Mouse (Mus musculus) CD4-positive naive resting alpha-beta T cell, adult 76 days (primary cell): ENCODE data around the gene Olfr873. TPM values are rescaled to one million over a fixed set of nuclear protein-coding genes. Genes with fewer than 3 reads are reported as not detected.

Experiments used
- total RNA-seq: library from RNA; stranded (reverse); gene quantifications from one replicate; pipeline ENCODE4 v1.2.4, GENCODE M21; 2023

The Olfr873 gene
- total RNA-seq, result not detected

GRCm38 (mm10) chr9:20298232-20298631 lies at the start of gene Olfr873:
TSS of gene Olfr873 (plus strand) at chr9:20298532.

GRCm38 (mm10) chr9:20282051-20282450 lies 16.3 kb upstream of the Olfr873 start, which contains the start of gene Olfr39:
TSS of gene Olfr39 (plus strand) at chr9:20282351.

DNA sequence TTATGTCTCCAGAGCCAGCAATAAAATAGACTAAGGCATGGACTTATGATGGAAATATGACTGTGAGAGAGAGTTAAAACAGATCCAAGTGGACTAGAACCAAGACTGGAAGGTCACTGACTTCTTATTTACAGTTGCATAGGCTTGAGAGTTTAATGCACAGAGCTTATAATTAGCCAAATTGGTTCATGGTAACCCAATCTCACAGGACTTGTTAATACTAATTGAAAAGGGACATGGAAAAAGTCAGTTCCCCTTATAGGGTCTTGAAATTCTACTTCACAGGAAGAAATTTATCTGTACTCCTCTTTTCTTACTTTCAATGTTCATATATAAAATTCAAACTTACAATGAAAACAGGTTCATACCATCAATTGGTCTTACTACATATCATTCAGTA lies 37.7 kb downstream of the Olfr873 start, which contains the start of gene Olfr18:
TSS of gene Olfr18 (minus strand) at position 101 of the 400 bp plus-strand sequence.

Other genes starting within 250 kb of the Olfr873 start
- not detected for gene Olfr867, start 241.0 kb upstream of the Olfr873 start, total RNA-seq
- not detected for gene Olfr868, start 199.9 kb upstream of the Olfr873 start, total RNA-seq
- not detected for gene Olfr869, start 169.5 kb upstream of the Olfr873 start, total RNA-seq
- gene Olfr870, start 124.5 kb upstream of the Olfr873 start, total RNA-seq, result not detected
- not detected for gene Olfr871, start 86.3 kb upstream of the Olfr873 start, total RNA-seq
- gene Olfr872, start 61.4 kb upstream of the Olfr873 start, total RNA-seq, result not detected
- not detected for gene Olfr39, start 16.2 kb upstream of the Olfr873 start, total RNA-seq
- gene Olfr18, start 37.6 kb downstream of the Olfr873 start, total RNA-seq, result not detected
- 7.4 TPM for gene Zfp560, start 86.6 kb downstream of the Olfr873 start, total RNA-seq
- 42.7 TPM for gene Zfp26, start 161.6 kb downstream of the Olfr873 start, total RNA-seq
- 20.2 TPM for gene Zfp426, start 194.2 kb downstream of the Olfr873 start, total RNA-seq
- gene Zfp266, start 222.9 kb downstream of the Olfr873 start, total RNA-seq, result 28.1 TPM